Mouse (Mus musculus) liver, postnatal 0 days (tissue): ENCODE results near the gene Dcakd.

Experiments used
- CTCF ChIP-seq: sonication (generic); IDR thresholded peaks from 2 replicates; pipeline ENCODE4 v1.5.1; 2016; ENCODE audit warnings: antibody characterized with exemption, low read depth
- EP300 ChIP-seq: IDR thresholded peaks from 2 replicates; pipeline ENCODE4 v1.6.1; 2016; ENCODE audit warnings: antibody characterized with exemption, low read depth, mild to moderate bottlenecking

GRCm38 (mm10) chr11:103017661-103018060, 10.5 kb downstream of the Dcakd start:
- TF ChIP-seq CTCF (no peak), EP300 (no peak)
